Mouse (Mus musculus) kidney, adult 11 months (tissue): Measurements from ENCODE around the gene Dnah10.

ENCODE experiments used
- DNase-seq: peaks from one replicate; pipeline ENCODE4 v3.0.0; 2022

Dnah10 gene

DNA sequence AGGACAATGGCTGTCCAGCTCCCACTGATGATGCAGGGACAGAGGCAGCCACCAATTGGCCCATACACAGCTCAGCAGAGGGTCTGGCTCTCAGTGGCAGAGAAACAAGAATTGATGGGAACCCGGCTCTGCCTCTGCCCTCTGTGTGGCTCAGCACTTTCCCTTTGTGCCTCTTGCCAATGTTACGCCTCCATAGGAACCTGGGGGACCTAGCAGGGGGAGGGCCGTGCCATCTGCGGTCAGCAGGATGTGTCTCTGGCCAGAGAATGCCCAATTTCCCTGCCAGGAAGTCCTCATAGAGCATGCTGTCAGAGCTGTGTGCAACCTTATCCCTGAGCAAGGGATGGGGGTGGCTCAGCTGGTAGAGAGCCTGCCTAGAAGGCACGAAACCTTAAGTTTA lies 89.9 kb downstream of the Dnah10 start:
- DNase-seq = no peak

DNA sequence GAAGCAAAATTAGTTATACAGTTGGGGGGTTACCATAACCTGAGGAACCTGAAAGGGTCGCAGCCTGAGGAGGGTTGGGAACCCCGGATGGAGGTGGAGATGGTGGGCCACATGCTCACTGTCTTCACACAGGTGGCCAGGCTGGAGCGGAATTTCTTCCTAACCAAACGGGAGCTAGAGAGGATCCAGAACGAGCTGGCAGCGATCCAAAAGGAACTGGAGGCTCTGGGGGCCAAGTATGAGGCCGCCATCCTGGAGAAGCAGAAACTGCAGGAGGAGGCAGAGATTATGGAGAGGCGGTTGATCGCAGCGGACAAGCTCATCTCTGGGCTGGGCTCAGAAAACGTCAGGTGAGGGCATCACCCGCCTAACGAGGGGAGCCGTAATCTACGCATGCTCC lies 92.2 kb downstream of the Dnah10 start:
- no peak for DNase-seq

DNA sequence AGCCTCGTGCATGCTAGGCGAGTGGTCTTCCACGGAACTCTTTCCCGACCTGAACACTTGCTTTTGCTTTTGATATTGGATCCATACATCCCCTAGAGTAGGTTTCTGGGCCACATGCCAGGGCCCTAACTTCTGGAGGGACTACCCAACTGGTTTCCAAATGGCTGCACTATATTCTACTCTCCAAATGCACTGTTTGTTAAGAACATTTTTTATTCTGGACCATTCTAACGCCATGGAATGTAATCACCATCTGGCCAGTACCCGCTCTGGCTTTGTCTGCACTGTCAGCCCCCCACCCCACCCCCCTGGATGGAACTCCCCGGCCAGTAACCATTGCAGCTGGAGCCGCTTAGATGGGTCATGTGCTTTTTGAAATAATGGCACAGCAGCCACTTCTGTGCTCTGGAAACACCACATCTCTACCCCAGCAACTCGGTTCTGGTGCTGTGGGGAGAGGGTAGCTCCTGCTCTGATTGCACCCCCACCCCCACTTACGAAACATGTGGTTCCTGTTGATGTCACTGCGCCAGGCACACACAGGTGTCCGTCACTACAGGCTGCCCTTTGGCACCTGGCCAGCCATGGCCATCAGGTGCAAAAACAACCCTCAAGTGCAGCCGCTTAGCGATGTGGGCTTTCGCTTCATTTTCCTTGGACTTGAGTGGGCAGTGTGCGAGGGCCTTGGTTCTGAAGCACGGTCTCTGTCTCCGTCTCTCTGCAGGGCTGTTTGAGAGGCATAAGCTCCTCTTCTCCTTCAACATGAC lies 97.4 kb downstream of the Dnah10 start:
- no peak for DNase-seq

DNA sequence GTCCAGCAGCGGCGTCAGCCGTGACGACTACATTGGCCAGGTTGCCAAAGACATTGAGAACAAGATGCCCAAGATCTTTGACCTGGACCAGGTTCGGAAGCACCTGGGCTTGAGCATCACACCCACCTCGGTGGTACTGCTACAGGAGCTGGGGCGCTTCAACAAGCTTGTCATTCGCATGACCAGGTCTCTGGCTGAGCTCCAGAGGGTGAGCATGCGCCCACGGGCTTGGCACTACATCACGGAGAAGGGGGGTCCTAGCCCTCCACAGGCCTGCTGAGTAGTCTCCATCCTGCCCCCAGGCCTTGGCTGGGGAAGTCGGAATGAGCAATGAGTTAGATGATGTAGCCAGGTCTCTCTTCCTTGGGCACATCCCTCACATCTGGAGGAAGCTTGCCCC lies 105.4 kb downstream of the Dnah10 start:
- DNase-seq = no peak

DNA sequence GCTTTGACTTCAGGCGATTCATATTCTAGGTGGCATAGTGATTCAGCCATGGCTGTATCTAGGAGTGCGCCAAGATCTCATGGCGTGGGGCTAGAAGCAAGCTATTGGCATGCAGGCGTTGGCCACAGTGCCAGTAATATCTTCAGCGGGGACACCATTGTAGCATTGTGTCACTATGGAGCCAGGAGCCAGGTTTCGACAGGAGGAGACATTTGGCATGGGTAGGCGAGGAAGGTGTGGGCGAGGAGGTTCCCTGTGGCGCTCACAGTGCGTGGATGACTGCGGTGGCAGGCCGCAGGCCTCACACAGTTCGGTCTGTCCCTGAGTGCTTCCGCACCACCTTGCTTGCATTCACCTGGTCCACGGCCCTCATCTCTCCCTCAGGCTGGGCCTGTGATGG lies 110.3 kb downstream of the Dnah10 start:
- DNase-seq = no peak

DNA sequence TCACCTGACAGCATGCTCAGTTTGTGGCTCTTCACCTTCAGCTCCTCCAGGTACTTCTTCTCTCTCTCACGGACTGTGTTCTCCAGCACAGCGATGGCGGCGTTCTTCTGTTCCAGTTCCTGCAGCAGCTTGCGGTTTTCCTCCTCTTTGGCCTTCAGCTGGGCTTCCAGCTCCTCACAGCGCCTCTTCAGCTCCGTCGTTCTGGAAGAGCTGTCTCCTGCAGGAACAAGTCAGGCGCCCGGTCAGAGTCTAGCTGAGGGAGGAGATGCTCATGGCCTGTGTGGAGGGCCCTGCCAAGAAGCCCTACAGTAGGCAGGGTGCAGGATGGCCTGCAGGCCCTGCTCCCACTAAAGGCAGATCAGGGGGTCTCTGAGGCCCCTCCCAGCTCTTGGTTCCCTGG lies 111.2 kb downstream of the Dnah10 start:
- no peak for DNase-seq

DNA sequence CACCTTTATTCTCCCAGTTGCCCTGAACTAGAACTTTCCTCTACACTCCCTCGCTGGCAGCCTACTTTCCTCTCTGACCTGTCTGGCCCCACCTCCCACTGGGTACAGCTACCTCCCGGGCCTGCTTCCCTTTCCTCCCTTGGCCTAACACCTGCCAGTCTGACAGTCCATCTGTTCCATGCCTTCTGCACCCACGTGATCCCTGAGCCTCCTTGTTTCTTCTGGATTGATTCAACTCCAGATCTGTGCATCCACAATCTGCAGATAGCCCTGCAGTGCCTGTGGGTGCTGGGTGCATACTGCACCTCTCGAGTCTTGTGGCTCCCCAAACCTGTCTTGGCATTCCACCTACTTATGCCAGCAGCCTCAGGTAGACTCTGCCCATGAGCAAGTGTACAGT lies 111.7 kb downstream of the Dnah10 start:
- DNase-seq = no peak

DNA sequence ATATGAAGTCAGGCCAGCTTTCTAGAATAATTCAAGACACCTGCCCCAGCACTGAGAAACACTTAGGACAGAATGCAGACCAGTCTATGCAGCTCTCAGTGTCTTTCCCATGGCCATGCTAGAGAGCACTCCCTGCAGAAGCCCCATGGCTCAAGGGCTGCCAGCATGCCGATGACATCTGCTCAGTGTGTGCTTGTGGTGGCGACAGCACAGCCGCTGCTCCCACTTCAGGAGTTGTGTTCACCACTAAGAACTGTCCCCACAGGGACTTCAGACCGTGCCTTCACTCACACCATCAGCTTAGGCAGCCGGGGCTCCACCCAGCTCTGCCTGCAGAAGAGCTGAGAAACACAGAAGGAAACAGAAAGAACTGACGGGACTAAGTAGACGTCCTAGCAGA lies 115.3 kb downstream of the Dnah10 start:
- DNase-seq = no peak

DNA sequence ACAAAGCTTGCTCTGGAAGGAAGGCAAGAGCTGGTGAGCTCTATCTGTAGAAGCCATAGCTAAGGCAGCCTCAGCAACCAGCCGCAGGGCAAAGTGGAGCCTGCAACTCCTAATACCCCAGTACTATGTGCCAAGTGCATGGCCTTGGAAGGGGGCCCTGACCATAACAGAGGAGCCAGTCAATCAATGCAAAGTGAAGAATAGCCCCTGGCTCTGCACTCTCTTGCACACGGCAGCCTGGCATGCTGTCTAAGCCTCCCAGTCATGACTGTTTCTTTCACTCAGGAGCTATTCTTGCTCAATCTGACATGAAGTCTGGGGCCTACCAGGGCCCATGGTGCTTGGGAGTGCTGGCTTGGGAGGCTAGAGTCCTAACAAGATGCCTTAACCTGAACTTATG lies 115.8 kb downstream of the Dnah10 start:
- DNase-seq = no peak

DNA sequence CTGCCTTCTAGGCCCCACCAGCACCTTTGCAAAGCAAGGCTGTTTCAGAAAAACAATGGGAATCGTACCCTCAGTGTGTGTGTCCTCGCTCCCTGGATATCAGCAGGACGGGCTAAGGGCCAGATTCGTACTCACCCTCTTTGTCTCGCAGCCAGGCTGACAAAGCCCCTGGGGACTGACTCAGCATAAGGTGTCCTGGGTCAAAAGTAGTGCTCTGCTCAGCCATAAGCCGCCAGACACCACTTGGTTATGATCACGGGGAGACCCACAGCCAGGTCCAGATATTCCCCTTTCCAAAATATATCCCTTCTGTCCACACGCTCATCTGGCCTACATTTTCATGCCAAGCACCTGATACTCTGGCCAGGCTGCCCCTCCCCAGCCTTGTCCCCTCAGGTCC lies 118.5 kb downstream of the Dnah10 start:
- no peak for DNase-seq

DNA sequence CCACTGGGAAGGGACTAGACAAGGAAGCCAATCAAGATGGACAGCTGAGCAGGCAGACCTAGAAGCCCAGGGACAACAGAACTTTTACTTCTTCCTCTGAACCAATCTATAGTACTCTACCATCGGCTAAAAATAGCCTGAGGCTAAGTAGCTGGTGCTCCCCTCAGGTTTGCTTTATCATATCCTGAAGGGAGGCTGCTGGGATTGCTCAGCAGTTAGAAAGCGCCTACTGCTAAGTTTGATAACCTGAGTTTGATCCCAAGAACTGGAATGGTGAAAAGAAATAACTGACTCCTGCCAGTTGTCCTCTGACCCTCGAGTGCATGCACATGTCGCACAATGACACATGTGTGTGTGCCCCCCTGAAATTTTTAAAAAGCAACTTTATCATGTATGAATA lies 120.0 kb downstream of the Dnah10 start:
- DNase-seq = no peak

DNA sequence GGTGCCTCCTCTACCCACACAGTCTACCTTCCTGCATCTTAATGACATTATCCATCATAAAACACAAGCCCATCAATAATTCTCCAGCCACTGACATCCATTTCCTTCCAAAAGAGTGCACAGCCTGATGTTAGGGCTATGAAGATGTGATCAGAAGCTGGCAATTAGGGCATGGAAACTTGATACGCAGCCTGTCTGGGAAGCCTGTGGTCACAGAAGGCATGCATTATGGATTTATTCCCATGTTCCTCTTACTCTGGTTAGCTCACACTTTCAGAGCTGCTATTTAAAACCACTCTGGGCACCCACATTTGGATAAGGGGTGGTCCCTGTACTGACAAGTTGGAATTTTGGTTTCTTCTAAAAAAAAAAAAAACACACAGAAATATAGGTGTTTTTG lies 122.1 kb downstream of the Dnah10 start:
- no peak for DNase-seq

DNA sequence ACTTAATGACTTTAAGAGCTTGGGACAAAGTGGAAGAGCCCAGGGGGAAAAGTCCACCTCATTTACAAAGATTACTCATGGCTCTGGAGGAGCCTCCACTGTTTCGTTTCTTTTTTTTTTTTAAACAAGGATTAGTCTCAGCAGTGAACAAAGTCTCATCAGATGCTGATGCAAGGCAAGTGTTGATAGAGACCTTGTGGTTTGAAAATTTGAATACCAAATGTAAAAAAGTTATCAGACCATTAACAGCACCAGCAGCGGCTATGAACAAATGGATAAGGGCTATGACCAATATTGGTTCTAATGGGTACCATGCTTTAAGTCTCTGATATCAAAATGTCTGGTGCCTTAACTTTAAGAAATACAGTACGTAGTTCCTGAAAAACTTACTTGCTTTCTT lies 124.1 kb downstream of the Dnah10 start:
- no peak for DNase-seq

DNA sequence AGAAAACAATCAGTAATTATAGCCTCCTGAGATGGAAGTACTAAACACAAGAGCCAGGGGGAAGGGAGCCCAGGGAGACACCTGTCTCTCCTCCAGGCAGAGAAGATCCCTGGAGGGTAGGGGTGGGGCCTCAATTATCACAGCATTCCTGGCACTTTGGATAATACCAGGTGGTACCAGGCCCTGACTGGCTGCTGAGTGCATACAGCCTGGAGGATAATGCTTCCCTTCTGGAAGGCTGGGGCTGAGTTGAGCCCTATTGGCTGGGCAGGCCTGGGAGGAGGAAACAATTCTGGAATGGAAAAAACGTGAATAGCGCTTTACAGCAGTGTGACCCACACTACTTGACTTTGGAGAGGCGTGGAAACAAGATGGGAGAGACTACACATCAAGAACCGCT lies 126.7 kb downstream of the Dnah10 start:
- DNase-seq = no peak

DNA sequence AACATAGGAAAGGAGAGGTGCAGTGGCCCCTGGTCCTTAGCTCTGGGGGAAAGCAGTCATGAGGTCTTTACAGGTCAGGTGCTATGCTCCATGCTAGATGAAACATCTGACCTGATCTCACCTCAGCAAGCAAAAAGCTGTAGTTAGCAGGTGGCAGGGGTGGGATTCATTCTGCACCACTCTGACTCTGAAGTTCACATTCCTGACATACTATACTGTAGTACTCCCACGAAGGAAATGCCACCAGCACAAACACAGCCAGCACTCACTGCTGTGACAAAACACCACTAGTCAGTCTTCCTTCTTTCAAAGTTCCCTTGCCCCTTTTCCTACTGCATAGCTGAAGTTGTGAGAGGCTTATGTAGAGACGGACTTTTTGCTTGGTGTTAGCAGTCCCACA lies 127.4 kb downstream of the Dnah10 start:
- DNase-seq = no peak

DNA sequence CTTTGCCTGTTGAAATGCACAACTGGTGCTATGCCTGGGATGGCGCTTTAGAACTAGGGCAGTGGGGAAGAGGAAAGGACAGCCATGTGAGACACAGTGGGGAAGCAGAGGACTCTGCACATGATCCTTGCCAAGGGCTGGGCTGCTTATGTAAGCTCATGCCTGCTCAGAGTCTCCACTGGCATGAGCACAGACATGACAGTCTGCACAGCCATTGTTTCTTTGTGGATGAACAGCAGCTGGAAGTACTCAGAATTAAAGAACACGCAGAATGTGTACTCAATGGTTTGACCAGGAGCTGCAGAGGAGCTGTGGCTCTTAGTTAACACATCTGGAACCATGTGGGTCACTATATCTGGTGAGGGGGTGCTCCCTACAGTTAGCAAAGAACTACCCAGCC lies 128.2 kb downstream of the Dnah10 start:
- DNase-seq = peak; percentile 18

DNA sequence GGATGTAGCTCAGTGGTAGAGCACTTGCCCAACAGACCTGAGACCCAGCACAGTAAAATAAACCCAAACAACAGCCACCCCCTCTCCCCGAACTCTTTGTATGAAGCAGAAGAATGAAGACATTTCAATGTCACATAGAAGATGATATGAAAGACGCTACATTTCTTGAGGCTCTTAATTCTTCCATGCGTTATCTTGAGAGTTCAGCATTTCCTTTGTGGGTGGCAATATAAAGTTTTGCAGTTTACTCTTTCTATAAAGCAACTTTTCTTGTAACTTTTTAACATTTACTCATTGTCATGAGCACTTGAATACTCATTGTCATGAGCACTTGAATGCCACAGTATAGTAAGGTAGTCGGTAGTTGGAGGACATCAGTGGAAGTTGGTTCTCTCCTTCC lies 129.3 kb downstream of the Dnah10 start:
- no peak for DNase-seq

DNA sequence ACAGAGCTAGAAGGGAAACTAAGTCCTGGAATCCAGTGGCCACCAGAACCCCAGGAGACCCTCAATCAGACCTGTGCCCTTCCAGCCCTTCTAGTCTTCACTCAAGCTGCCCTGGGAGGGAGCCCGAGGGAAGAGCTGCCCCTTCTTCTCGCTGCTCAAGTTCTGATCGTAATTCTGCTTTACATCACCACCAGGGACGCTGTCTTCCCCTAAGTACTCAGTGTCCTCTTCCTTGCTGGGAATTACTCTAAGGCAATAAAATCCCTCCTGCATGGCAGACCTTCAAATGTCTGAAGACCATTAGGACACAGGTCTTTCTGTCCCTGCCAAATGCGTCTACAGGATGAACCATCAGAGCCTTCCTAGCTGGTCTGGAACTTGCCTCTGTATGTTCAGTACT lies 135.1 kb downstream of the Dnah10 start:
- DNase-seq = no peak

DNA sequence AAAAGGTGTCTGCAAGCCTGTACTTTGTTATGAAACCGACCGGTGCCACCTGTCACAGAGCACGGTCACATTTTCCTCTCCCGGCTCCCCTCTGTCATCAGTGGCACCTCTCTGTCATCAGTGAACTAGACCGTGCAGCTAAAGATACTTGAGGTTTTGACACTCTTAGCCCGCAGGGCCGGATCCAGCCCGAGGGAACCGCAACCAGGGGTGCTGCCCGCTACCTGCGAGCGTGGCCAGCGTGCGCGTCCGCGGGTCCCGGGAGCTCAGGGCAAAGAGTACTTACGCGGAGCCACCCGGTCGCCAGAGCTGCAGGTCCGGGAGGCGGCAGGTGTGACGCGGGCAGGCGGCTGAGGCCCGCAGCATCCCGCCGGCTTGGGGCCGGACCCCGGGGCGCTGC lies 136.6 kb downstream of the Dnah10 start:
- DNase-seq = peak; percentile 30

DNA sequence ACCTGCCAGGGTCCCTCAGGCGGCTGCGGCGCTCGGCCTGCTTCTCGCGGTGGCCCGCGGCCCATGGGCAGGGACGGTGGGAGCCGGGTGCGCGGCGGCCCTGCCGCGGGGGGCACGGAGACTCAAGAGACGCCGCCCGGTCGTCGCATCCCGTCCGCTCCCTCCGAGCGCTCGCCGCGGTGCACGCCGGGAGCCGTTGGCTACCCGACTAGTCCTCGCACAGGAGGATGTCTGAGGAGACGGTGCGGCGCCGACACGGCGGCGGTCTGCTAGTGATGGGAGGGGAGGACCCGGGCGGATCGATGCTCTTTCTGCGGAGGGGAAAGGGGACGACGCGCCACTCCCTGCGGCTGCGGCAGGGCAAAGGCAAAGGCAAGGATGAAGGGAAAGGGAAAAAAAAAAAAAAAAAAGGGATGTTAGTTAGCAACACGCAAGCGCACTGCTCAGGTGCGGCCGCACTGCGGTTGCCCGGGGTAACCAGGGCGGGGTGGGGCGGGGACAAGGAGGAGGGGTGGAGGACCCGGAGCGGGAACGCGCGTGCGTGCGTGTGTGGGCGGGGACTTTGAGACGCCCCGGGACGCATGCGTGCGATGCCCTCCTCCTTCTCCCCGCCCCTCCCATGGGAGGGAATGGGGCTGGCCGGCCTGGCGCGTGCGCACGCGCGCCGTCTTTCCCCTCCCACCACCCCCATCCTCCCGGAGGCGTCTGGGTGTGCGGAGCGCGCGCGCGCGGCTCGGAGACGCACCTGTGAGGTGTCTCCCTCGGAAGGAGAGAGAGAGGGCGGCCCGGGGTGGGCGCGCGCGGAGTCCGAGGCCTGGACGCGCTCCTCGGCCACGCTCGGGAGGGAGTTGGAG lies 137.4 kb downstream of the Dnah10 start, which contains the start of the genes Ccdc92 and Zfp664:
Gene Ccdc92, minus strand, starts transcription at position 412 of the 854 bp plus-strand sequence.
Gene Zfp664, plus strand, starts transcription at position 679 of the 854 bp plus-strand sequence.
- DNase-seq = peak; percentile 93

DNA sequence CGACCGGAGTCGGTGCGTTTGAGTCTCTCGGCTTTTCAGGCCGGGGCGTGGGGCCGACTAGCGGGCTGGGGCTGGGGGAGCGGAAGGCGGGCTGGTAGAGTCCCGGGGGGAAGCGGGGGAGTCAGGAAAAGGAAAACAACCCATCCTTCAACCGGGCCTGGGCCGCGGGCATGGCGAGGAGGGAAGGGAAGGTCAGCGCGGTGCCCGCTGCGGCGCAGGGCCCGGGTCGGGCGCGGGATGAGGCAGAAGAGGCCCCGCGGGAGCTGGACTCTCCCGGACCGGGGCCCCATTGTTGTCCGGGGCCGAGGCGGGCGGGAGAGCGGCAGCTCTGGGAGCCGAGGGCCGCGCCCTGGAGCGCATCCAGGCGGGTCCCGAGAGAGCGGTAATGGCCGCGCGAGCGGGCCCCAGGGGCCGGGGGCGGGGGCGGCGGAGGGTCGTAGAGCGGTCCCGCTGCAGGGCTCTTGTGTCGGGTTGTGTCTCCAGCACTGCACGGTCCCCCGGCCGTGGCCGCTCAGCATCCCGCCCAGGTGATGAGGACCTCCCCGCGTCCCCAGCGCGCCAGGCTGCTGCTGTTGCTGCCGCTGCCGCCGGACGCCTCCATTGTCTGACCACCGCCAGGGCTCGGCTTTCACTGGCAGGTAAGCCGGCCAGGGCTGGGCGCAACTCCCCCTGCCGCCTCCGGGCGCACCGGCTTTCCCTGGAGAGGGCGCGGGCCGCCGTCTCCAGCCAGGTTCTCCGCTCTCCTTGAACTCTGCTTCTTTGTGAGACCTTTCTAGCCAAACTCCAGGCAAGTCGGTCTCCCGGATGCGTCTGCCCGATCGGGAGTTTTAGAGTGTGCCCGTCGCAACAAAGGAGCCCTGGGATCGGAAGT lies 138.2 kb downstream of the Dnah10 start:
- DNase-seq = peak; percentile 34

DNA sequence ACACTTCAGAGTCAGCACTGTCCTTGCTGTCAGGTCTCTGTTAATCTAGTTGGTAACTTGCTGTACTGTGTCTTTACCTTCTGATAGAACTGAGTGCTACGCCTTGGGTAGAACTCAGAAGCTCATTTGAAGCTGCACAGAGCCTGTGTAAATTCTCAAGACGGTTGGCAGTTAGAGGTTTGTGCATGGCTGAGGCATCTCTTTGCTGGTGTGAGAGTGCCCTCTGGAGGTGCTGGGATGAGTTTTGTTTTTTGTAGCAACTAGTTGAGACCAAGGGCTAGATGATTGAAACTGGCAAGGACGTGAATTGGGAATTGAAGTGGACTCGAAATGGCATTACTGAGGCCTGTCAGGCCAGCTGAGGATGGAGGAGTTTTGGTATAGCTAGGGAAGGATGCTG lies 144.1 kb downstream of the Dnah10 start:
- peak; percentile 43 for DNase-seq

DNA sequence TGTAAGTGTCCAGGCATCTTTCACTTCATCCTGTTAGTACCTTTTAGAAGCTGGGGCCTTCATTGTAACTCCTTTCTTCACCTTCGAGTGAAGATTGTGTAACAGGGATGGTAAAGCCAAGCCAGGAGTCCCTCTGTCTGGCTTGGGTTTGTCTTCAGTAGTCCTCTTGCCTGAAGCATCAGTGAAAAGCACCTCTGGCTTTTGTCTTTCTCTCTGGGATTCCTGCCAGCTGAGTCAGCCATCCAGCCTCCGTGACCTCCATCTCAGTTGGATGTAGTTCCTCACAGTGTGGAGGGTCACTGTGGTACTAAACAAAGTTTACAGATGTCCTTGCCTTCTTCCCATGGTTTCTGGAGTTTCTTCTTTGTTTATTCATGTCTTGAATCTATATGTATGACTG lies 147.1 kb downstream of the Dnah10 start:
- DNase-seq = no peak
